Mouse (Mus musculus): Measurements from ENCODE around the gene Trp53rka.

- no peak for TF ChIP-seq MAX (IDR thresholded peaks at IDR 0.05)
- no peak for TF ChIP-seq MYOD1 (IDR thresholded peaks at IDR 0.05; ENCODE audit: control insufficient read depth, insufficient read length, low read depth)
Measured at GRCm38 (mm10) chr2:165515178-165515728, 22.1 kb upstream of the Trp53rka start.

Measured in C2C12 (cell line).